ENCODE assay signal across 19 mouse cellular contexts in genomic region chr14:76868831-76869230, GRCm38 (mm10).
DNase-seq lines count a peak whose midpoint lies in the region; ATAC-seq and TF ChIP-seq lines count a peak whose summit lies in the region.
"Had no signal": no experiment of that assay in that cellular context is flagged by ENCODE, and none has a peak within 500 bp of the region (broad histone marks: within the 10 kb centered on the region; RNA-seq: fewer than 3 reads in every experiment).

No protein-coding gene starts in this region.

- H3K4me1 ChIP-seq in bone marrow, adult 2 months (ENCODE audit: control insufficient read depth, insufficient read depth, low read length) = no peaks in the 10 kb centered on the region; the same call in 1 of the 2 replicates
- peaks cover 21% of the 10 kb centered on the region for H3K4me1 ChIP-seq in limb, embryonic 14.5 days (ENCODE audit: control insufficient read depth, insufficient read depth, low read length)

- 73% methylated on average over 3 of the region's 3 CpGs for WGBS in bone marrow, adult 2 months
- 94% methylated on average over 3 of the region's 3 CpGs for WGBS in limb, embryonic 14.5 days

- H3K9me3 ChIP-seq in limb, embryonic 14.5 days (ENCODE audit: control insufficient read depth, low read length) = no peaks in the 10 kb centered on the region
- H3K9me3 ChIP-seq: embryonic facial prominence, embryonic 12.5 days; forebrain, embryonic 12.5 days; heart, embryonic 13.5 days; hindbrain, embryonic 12.5 days had no signal

- no peak for TF ChIP-seq CTCF in layer of hippocampus, adult 2 months (conservative IDR thresholded peaks at IDR 0.05)
- TF ChIP-seq CTCF in bone marrow, adult 2 months (IDR thresholded peaks at IDR 0.05; ENCODE audit: control insufficient read depth, insufficient read depth, low read length) = peak; percentile 6; the same call in 1 of the 2 replicates

- H3K36me3 ChIP-seq in limb, embryonic 14.5 days (ENCODE audit: control insufficient read depth, insufficient read depth, low read length) = no peaks in the 10 kb centered on the region
- H3K36me3 ChIP-seq: embryonic facial prominence, embryonic 12.5 days; forebrain, embryonic 12.5 days; heart, embryonic 13.5 days; hindbrain, embryonic 12.5 days had no signal

- H3K4me3 ChIP-seq in layer of hippocampus, adult 2 months = no peak overlapping the region
- H3K4me3 ChIP-seq in bone marrow, adult 2 months (replicated peaks; ENCODE audit: control insufficient read depth, low read depth, low read length) = no peak overlapping the region
- H3K4me3 ChIP-seq in limb, embryonic 14.5 days (replicated peaks; ENCODE audit: low read length) = no peak overlapping the region
- H3K4me3 ChIP-seq: embryonic facial prominence, embryonic 12.5 days; forebrain, embryonic 12.5 days; heart, embryonic 13.5 days; hindbrain, embryonic 12.5 days had no signal

- H3K27me3 ChIP-seq in limb, embryonic 14.5 days (ENCODE audit: control insufficient read depth, insufficient read depth, low read length) = no peaks in the 10 kb centered on the region
- H3K27me3 ChIP-seq: embryonic facial prominence, embryonic 12.5 days; forebrain, embryonic 12.5 days; heart, embryonic 13.5 days; hindbrain, embryonic 12.5 days had no signal

- peak; percentile 89 for ATAC-seq in frontal cortex, adult (ENCODE audit: low TSS enrichment)
- no peak for ATAC-seq in limb, embryonic 14.5 days (ENCODE audit: low FRiP score, low read depth)
- ATAC-seq: forebrain, embryonic 16.5 days; hindbrain, embryonic 16.5 days; inflammation-experienced regulatory T-cells, adult 6 months had no signal

- peak overlapping the region; percentile 53; the same call in 1 of the 2 replicates for H3K27ac ChIP-seq in layer of hippocampus, adult 2 months
- H3K27ac ChIP-seq in bone marrow, adult 2 months (ENCODE audit: control insufficient read depth, insufficient read depth, low read depth, low read length, poor library complexity) = no peak overlapping the region
- peak overlapping the region; percentile 68 for H3K27ac ChIP-seq in limb, embryonic 14.5 days (replicated peaks; ENCODE audit: low read depth, low read length)
- H3K27ac ChIP-seq: embryonic facial prominence, embryonic 12.5 days; forebrain, embryonic 12.5 days; heart, embryonic 13.5 days; hindbrain, embryonic 12.5 days had no signal

- DNase-seq in frontal cortex, postnatal 10 days (ENCODE audit: low spot score in 2 of 2) = no peak
- peak in 1 of 2 experiments; percentile 16 for DNase-seq in layer of hippocampus, adult 2 months (ENCODE audit: low spot score in 2 of 2)
- no peak for DNase-seq in layer of hippocampus, adult 18-20 months (ENCODE audit: low spot score in 2 of 2)
- DNase-seq in limb, embryonic 14.5 days (ENCODE audit: low spot score) = no peak
- no peak for DNase-seq in left cerebral cortex, postnatal 10 days (ENCODE audit: extremely low spot score in 1 of 2, low spot score in 2 of 2)
- DNase-seq: adrenal gland, postnatal 14 days; cerebellum, adult 11 months; cerebellum, adult 8-10 months; cerebellum, postnatal 14 days; heart, postnatal 4 days had no signal

- H3K4me2 ChIP-seq in limb, embryonic 14.5 days (replicated peaks; ENCODE audit: low read depth, low read length, severe bottlenecking) = no peak overlapping the region
- H3K4me2 ChIP-seq: embryonic facial prominence, embryonic 12.5 days; forebrain, embryonic 12.5 days; heart, embryonic 13.5 days; hindbrain, embryonic 12.5 days had no signal

- intact Hi-C loops in left cerebral cortex, postnatal 10 days (cut with DNase I) = no loop called here

- H3K9ac ChIP-seq in limb, embryonic 14.5 days (ENCODE audit: low read depth, low read length, severe bottlenecking) = no peak overlapping the region
- H3K9ac ChIP-seq: embryonic facial prominence, embryonic 12.5 days; forebrain, embryonic 12.5 days; heart, embryonic 13.5 days; hindbrain, embryonic 12.5 days had no signal

- no peak for TF ChIP-seq POLR2A in bone marrow, adult 2 months (IDR thresholded peaks at IDR 0.05; ENCODE audit: borderline replicate concordance, control insufficient read depth, low read depth, low read length)
- TF ChIP-seq POLR2A in limb, embryonic 14.5 days (IDR thresholded peaks at IDR 0.05; ENCODE audit: borderline replicate concordance, extremely low read depth, insufficient read depth, insufficient read length) = no peak
